Mouse (Mus musculus): Measurements from ENCODE around the gene Tpgs1.
A peak's percentile ranks its signal among the peaks of the same experiment; 100 is the strongest.

Tpgs1 gene

DNA sequence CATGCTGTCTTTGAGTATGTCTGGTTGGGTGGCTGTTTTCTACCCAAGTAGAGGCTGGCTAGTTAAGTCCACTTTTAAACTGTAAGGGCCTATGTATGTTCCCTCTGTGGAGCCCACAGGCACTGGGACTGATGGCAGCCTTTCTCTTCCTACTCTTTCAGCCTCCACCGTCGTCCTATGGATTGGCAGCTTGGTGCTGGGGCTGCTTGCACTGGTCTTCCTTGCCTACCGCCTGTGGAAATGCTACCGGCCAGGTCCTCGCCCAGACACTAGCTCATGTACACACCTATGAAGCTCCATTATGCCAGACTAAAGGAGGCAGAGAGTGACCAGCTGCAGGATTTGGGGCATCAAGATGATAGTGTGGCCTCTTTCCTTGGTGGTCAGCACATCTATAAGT lies 1.1 kb upstream of the Tpgs1 start:
- ATAC-seq (ENCODE audit: low TSS enrichment): no peak

- ATAC-seq (ENCODE audit: low TSS enrichment): peak; percentile 54
Measured at GRCm38 (mm10) chr10:79669576-79670057, 448 bp downstream of the Tpgs1 start.

- ATAC-seq (ENCODE audit: low TSS enrichment): peak; percentile 5; the same call in 1 of the 2 replicates
Measured at GRCm38 (mm10) chr10:79670071-79670888, 1.1 kb downstream of the Tpgs1 start.

- no peak for ATAC-seq (ENCODE audit: low TSS enrichment)
Measured at GRCm38 (mm10) chr10:79671396-79672087, 2.4 kb downstream of the Tpgs1 start.

- no peak for ATAC-seq (ENCODE audit: low TSS enrichment)
Measured at GRCm38 (mm10) chr10:79672088-79672455, 2.9 kb downstream of the Tpgs1 start.

GRCm38 (mm10) chr10:79673054-79673453 lies 3.9 kb downstream of the Tpgs1 start:
- no peak for ATAC-seq (ENCODE audit: low TSS enrichment)

DNA sequence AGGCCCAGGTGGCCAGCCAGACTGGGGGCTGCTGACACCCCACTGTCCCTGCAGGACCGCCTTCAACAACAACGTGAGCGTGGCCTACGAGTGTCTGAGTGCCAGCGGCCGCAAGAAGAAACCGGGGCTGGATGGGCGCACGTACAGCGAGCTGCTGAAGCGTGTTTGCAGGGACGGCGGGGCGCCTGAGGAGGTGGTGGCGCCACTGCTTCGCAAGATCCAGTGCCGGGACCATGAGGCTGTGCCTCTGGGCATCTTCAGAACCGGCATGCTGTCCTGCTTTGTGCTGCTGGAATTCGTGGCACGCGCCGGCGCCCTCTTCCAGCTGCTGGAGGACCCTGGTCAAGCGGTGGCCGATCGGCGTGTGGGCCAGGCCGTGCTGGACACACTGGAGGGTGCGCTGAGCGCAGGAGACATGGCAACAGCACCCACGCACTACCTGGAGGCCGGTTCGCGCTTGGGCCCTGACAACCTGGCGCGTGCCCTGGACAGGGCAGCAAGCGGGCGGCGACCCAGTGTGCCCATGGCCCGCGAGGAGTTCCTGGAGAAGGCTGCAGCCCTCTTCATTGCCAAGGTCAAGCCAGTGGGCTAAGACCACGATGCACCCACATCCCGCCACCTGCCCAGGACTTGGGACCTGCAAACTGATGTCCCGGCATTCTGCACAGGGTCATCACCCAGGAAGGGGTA lies 6.3 kb downstream of the Tpgs1 start:
- ATAC-seq (ENCODE audit: low TSS enrichment): no peak

- no peak for ATAC-seq (ENCODE audit: low TSS enrichment)
Measured at GRCm38 (mm10) chr10:79680606-79681495, 11.7 kb downstream of the Tpgs1 start.

DNA sequence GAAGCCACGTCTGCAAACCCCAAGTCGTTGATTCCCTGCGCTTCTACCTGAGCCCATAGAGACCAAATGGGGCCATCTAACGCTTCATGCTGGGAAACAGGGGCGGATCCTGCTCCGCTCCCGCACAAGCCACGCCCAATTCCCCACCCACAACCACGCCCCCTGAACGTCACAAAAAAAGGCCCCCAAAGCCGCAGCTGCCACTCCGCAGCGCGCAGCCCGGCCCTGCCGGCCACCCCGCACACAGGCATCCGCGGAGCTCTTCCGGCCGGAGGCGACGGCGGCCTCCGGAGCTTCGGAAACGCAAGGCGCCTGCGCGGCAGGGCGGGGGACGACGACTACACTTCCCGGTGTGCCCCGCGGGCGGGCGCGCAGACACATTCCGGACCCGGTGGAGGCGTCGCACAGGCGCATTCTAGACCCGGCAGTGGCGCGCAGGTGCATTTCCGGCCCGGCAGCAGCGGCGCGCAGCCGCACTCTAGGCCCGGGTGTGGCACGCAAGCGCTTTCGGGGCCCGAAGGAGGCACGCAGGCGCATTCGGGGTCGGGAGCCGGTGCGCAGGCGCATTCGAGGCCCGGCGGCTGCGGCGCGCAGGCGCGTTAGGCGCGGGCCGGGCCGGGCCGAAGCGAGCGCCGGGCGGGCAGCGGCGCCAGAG lies 12.5 kb downstream of the Tpgs1 start, which contains the start of gene Cdc34:
TSS of gene Cdc34 (plus strand) at position 605 of the 655 bp plus-strand sequence.
- peak; percentile 85 for ATAC-seq (ENCODE audit: low TSS enrichment)

DNA sequence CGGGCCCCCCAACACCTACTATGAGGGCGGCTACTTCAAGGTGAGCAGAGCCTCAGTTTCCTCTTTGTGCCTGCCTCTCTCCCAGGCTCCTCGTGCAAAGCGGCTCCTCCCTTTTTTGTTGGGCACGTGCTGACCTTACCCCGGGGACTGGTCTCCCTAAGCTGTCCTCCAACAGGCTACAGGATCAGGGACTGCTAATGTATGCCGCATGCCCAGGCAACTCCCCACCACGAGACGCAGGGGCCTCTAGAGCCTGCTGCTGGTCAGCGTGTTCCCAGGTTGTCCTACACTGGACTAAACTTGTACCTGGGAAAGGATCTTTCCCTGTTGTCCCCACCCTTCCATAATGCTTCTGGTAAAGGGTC lies 13.4 kb downstream of the Tpgs1 start:
- ATAC-seq (ENCODE audit: low TSS enrichment): no peak

GRCm38 (mm10) chr10:79682916-79683582 lies 13.9 kb downstream of the Tpgs1 start:
- no peak for ATAC-seq (ENCODE audit: low TSS enrichment)

DNA sequence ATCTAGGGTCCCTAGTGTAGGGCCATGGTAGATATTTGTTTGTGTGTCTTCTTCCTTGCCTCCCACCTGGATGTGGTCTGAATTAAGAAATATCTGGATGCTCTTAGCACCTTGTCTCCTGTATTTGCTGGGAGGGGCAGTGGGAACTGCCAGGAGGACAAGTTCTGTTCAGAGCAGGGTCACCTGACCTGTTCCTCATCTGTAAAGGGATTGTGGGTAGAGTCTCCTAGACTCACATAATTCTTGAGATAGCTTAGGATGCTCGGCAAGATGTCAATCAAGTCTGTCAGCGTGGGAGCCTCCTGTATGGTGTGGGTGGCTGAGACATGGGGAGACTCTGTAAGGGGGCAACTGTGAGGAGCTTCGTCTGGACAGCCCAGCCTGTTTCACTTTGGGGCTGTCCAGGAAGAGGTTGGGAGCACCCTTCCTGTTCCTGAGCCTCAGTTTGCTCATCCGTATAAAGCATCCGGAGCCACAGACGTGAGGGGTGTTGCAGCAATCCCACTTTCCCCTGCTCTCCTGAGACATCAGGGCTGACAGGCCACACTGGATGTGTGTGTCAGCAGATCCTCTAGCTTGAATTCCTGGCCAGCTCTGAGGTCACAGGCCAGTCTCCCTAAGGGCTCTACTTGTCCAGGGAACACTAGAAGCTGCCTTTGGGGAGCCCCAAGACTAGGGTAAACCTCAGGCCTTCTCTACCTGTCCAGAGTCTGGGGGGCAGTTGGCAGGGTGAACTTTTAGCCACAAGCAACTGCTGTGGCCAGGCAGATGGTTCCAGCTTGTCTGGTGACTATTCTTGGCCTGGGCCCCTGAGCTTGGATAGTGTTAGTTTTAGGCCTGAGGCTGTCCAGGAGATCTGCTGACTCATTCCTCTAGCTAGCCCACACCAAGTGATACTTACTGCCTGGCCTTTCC lies 14.8 kb downstream of the Tpgs1 start:
- no peak for ATAC-seq (ENCODE audit: low TSS enrichment)

DNA sequence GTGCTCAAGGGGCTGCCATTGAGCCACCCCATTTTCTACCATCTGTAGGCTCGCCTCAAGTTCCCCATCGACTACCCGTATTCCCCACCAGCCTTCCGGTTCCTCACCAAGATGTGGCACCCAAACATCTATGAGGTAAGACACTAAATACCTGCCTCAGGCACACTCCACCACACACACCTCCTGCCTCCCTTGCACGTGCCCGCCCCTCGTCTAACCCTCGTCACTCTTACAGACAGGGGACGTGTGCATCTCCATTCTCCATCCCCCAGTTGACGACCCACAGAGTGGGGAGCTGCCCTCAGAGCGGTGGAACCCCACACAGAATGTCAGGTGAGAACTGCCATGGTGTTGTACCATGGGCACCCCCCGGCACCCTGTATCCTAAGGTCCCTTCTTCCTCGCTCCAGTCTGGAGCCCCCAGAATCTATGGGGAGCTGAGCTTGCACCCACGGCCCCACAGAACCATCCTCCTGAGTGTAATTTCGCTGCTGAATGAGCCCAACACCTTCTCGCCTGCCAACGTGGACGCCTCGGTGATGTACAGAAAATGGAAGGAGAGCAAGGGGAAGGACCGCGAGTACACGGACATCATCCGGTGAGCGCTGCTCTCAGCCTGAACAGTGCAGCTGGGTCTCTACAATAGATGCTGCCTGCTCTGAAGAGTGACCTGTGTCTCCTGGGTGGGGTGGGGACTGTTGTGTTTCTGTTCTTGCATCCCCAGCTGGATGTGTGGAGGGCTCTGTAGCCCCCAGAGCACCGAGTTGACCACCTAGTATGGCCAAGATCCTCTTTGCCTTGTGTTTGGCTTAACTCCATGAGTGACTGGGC lies 15.8 kb downstream of the Tpgs1 start:
- ATAC-seq (ENCODE audit: low TSS enrichment): no peak

GRCm38 (mm10) chr10:79686219-79686618 lies 17.1 kb downstream of the Tpgs1 start:
- ATAC-seq (ENCODE audit: low TSS enrichment): no peak

DNA sequence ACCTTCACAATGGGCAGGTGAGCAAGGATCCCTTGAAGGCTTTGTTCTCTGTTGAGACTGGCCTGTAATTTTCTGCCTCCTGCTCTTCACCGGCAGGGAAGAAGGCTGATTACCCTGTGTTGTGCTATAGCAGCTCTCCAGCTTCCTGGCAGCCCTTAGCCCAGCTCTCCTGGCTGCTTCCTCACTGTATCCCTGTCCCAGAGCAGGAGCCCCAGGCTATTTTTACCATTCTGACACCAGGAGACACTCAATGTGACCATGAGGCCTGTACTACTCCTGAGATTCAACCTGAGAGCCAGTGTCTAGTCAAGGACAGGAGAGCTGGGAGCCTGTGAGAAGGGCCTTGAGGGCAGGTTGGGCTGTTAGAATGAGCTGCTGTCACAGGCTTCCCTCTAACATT lies 17.5 kb downstream of the Tpgs1 start:
- ATAC-seq (ENCODE audit: low TSS enrichment): no peak

GRCm38 (mm10) chr10:79687513-79687912 lies 18.3 kb downstream of the Tpgs1 start:
- no peak for ATAC-seq (ENCODE audit: low TSS enrichment)

DNA sequence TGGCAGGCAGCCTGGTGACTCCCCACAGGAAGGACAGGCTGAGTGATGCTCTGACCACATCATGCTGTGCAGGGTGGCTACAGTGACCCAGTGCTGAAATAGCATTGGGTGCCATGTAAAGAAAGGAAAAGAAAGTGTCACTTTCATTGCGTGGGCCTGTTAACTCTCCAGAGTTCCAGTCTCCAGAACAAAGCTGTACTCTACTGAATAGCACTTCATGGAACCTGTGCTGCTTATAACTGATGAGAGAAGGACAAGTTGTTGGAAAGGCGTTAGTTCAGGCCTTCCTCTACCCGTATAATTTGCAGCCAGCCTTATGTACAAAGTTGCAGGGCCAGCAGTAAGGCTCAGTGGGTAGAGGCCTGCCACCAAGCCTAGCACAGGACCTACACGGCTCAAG lies 19.6 kb downstream of the Tpgs1 start, which contains the start of gene Gzmm:
TSS of gene Gzmm (plus strand) at position 301 of the 400 bp plus-strand sequence.
- ATAC-seq (ENCODE audit: low TSS enrichment): no peak

- ATAC-seq (ENCODE audit: low TSS enrichment): no peak
Measured at GRCm38 (mm10) chr10:79689178-79689577, 20.0 kb downstream of the Tpgs1 start.

All from frontal cortex, adult (tissue).